Mouse (Mus musculus) G1E-ER4 (cell line): ENCODE data around the gene Doc2b. TPM values are rescaled to one million over a fixed set of nuclear protein-coding genes. Genes with fewer than 3 reads are reported as not detected.

Experiments used
- GATA1 ChIP-seq: IDR thresholded peaks from one replicate; pipeline ENCODE4 v1.8.0; 2012; ENCODE audit warnings: low read length, inconsistent platforms
- polyA plus RNA-seq: library from polyadenylated mRNA; stranded (reverse); fragments of >175 nt; gene quantifications from 2 replicates; pipeline ENCODE4 v1.2.3, GENCODE M21; 2012

Gene Doc2b
- polyA plus RNA-seq, 1 experiment, result not detected

GRCm38 (mm10) chr11:75801369-75801768, 5.5 kb upstream of the Doc2b start:
- no peak for TF ChIP-seq GATA1

- no peak for TF ChIP-seq GATA1
Observed at GRCm38 (mm10) chr11:75796536-75797246, 842 bp upstream of the Doc2b start.

GRCm38 (mm10) chr11:75795321-75795636, 570 bp downstream of the Doc2b start:
- no peak for TF ChIP-seq GATA1

GRCm38 (mm10) chr11:75794602-75795320, 1.1 kb downstream of the Doc2b start:
- TF ChIP-seq GATA1, result no peak

GRCm38 (mm10) chr11:75793351-75793750, 2.5 kb downstream of the Doc2b start:
- TF ChIP-seq GATA1, result no peak

- TF ChIP-seq GATA1, result no peak
Observed at GRCm38 (mm10) chr11:75792535-75792934, 3.3 kb downstream of the Doc2b start.

- TF ChIP-seq GATA1, result no peak
Observed at GRCm38 (mm10) chr11:75785897-75786296, 10.0 kb downstream of the Doc2b start.

- no peak for TF ChIP-seq GATA1
Observed at GRCm38 (mm10) chr11:75783799-75784198, 12.1 kb downstream of the Doc2b start.

- no peak for TF ChIP-seq GATA1
Observed at GRCm38 (mm10) chr11:75781919-75782318, 13.9 kb downstream of the Doc2b start.

GRCm38 (mm10) chr11:75775919-75776318, 19.9 kb downstream of the Doc2b start:
- TF ChIP-seq GATA1, result no peak

GRCm38 (mm10) chr11:75772562-75772961, 23.3 kb downstream of the Doc2b start:
- no peak for TF ChIP-seq GATA1

- no peak for TF ChIP-seq GATA1
Observed at GRCm38 (mm10) chr11:75769206-75769605, 26.6 kb downstream of the Doc2b start.

- no peak for TF ChIP-seq GATA1
Observed at GRCm38 (mm10) chr11:75768091-75768989, 27.5 kb downstream of the Doc2b start.

- no peak for TF ChIP-seq GATA1
Observed at GRCm38 (mm10) chr11:75767014-75767413, 28.8 kb downstream of the Doc2b start.

- TF ChIP-seq GATA1, result no peak
Observed at GRCm38 (mm10) chr11:75765161-75765560, 30.7 kb downstream of the Doc2b start.

GRCm38 (mm10) chr11:75764521-75765023, 31.3 kb downstream of the Doc2b start:
- no peak for TF ChIP-seq GATA1
